Mouse (Mus musculus): ENCODE results near the gene Doxl2. TPM values are rescaled to one million over a fixed set of nuclear protein-coding genes. Genes with fewer than 3 reads are reported as not detected.

The Doxl2 gene
- polyA plus RNA-seq, 1 experiment from 2014 or later: not detected

GRCm38 (mm10) chr6:49013458-49013857, 38.7 kb downstream of the Doxl2 start:
- Histone ChIP-seq H3K4me3 (ENCODE audit: low read depth, low read length) (no peak overlapping the region), H3K27ac (ENCODE audit: low read depth, low read length) (no peak overlapping the region), H3K9ac (ENCODE audit: low read length) (no peak overlapping the region), H3K4me1 (ENCODE audit: control insufficient read depth, insufficient read depth, low read length) (peaks cover 2% of the 10 kb centered on the region; the same call in 1 of the 2 replicates), H3K27me3 (ENCODE audit: control insufficient read depth, insufficient read depth, low read length) (no peaks in the 10 kb centered on the region), H3K4me2 (ENCODE audit: low read depth) (no peak overlapping the region), H3K9me3 (ENCODE audit: control insufficient read depth, low read length) (no peaks in the 10 kb centered on the region), H3K36me3 (ENCODE audit: control insufficient read depth, insufficient read depth, low read length) (no peaks in the 10 kb centered on the region)
- WGBS: 88% methylated on average over 3 of the region's 3 CpGs
- ATAC-seq (ENCODE audit: insufficient read depth, low FRiP score, low TSS enrichment) (no peak), DNase-seq (ENCODE audit: low spot score) (no peak)

- DNase-seq (ENCODE audit: low spot score) (no peak), ATAC-seq (ENCODE audit: insufficient read depth, low FRiP score, low TSS enrichment) (no peak)
- 83% methylated on average over 12 of the region's 12 CpGs for WGBS
- Histone ChIP-seq H3K27ac (ENCODE audit: low read depth, low read length) (no peak overlapping the region), H3K36me3 (ENCODE audit: control insufficient read depth, insufficient read depth, low read length) (no peaks in the 10 kb centered on the region), H3K9me3 (ENCODE audit: control insufficient read depth, low read length) (no peaks in the 10 kb centered on the region), H3K4me3 (ENCODE audit: low read depth, low read length) (no peak overlapping the region), H3K27me3 (ENCODE audit: control insufficient read depth, insufficient read depth, low read length) (no peaks in the 10 kb centered on the region), H3K4me1 (ENCODE audit: control insufficient read depth, insufficient read depth, low read length) (no peaks in the 10 kb centered on the region), H3K9ac (ENCODE audit: low read length) (no peak overlapping the region), H3K4me2 (ENCODE audit: low read depth) (no peak overlapping the region)
Observed at GRCm38 (mm10) chr6:49017150-49017549, 42.4 kb downstream of the Doxl2 start.

- Histone ChIP-seq H3K4me2 (ENCODE audit: low read depth) (no peak overlapping the region), H3K9me3 (ENCODE audit: control insufficient read depth, low read length) (no peaks in the 10 kb centered on the region), H3K9ac (ENCODE audit: low read length) (no peak overlapping the region), H3K4me1 (ENCODE audit: control insufficient read depth, insufficient read depth, low read length) (no peaks in the 10 kb centered on the region), H3K27me3 (ENCODE audit: control insufficient read depth, insufficient read depth, low read length) (no peaks in the 10 kb centered on the region), H3K27ac (ENCODE audit: low read depth, low read length) (no peak overlapping the region), H3K36me3 (ENCODE audit: control insufficient read depth, insufficient read depth, low read length) (no peaks in the 10 kb centered on the region), H3K4me3 (ENCODE audit: low read depth, low read length) (no peak overlapping the region)
- DNase-seq (ENCODE audit: low spot score) (no peak), ATAC-seq (ENCODE audit: insufficient read depth, low FRiP score, low TSS enrichment) (no peak)
- WGBS: 93% methylated on average over 1 of the region's 1 CpGs
Observed at GRCm38 (mm10) chr6:49019341-49019740, 44.6 kb downstream of the Doxl2 start.

GRCm38 (mm10) chr6:49021141-49022012, 46.6 kb downstream of the Doxl2 start:
- Histone ChIP-seq H3K4me1 (ENCODE audit: control insufficient read depth, insufficient read depth, low read length) (no peaks in the 10 kb centered on the region), H3K4me2 (ENCODE audit: low read depth) (no peak overlapping the region), H3K4me3 (ENCODE audit: low read depth, low read length) (no peak overlapping the region), H3K9me3 (ENCODE audit: control insufficient read depth, low read length) (no peaks in the 10 kb centered on the region), H3K27ac (ENCODE audit: low read depth, low read length) (no peak overlapping the region), H3K36me3 (ENCODE audit: control insufficient read depth, insufficient read depth, low read length) (no peaks in the 10 kb centered on the region), H3K9ac (ENCODE audit: low read length) (no peak overlapping the region), H3K27me3 (ENCODE audit: control insufficient read depth, insufficient read depth, low read length) (no peaks in the 10 kb centered on the region)
- DNase-seq (ENCODE audit: low spot score) (no peak), ATAC-seq (ENCODE audit: insufficient read depth, low FRiP score, low TSS enrichment) (no peak)
- 54% methylated on average over 14 of the region's 14 CpGs for WGBS

- H3K4me2 ChIP-seq (ENCODE audit: low read depth): no peak overlapping the region
- no peak for ATAC-seq (ENCODE audit: insufficient read depth, low FRiP score, low TSS enrichment)
- no peaks in the 10 kb centered on the region for H3K27me3 ChIP-seq (ENCODE audit: control insufficient read depth, insufficient read depth, low read length)
- H3K27ac ChIP-seq (ENCODE audit: low read depth, low read length): no peak overlapping the region
- no peak overlapping the region for H3K4me3 ChIP-seq (ENCODE audit: low read depth, low read length)
- H3K9ac ChIP-seq (ENCODE audit: low read length): no peak overlapping the region
- 94% methylated on average over 2 of the region's 2 CpGs for WGBS
- H3K36me3 ChIP-seq (ENCODE audit: control insufficient read depth, insufficient read depth, low read length): no peaks in the 10 kb centered on the region
- DNase-seq (ENCODE audit: low spot score): no peak
- no peaks in the 10 kb centered on the region for H3K4me1 ChIP-seq (ENCODE audit: control insufficient read depth, insufficient read depth, low read length)
- H3K9me3 ChIP-seq (ENCODE audit: control insufficient read depth, low read length): no peaks in the 10 kb centered on the region
Observed at GRCm38 (mm10) chr6:49022384-49022783, 47.6 kb downstream of the Doxl2 start.

- WGBS: 82% methylated on average over 10 of the region's 10 CpGs
- Histone ChIP-seq H3K9ac (ENCODE audit: low read length) (no peak overlapping the region), H3K4me2 (ENCODE audit: low read depth) (no peak overlapping the region)
Observed at GRCm38 (mm10) chr6:49023315-49023714, 48.6 kb downstream of the Doxl2 start.

GRCm38 (mm10) chr6:49025290-49025689, 50.5 kb downstream of the Doxl2 start:
- 86% methylated on average over 7 of the region's 7 CpGs for WGBS
- H3K36me3 ChIP-seq (ENCODE audit: control insufficient read depth, insufficient read depth, low read length): no peaks in the 10 kb centered on the region
- no peak overlapping the region for H3K27ac ChIP-seq (ENCODE audit: low read depth, low read length)
- H3K27me3 ChIP-seq (ENCODE audit: control insufficient read depth, insufficient read depth, low read length): no peaks in the 10 kb centered on the region
- H3K9ac ChIP-seq (ENCODE audit: low read length): no peak overlapping the region
- H3K9me3 ChIP-seq (ENCODE audit: control insufficient read depth, low read length): no peaks in the 10 kb centered on the region
- H3K4me3 ChIP-seq (ENCODE audit: low read depth, low read length): no peak overlapping the region
- H3K4me1 ChIP-seq (ENCODE audit: control insufficient read depth, insufficient read depth, low read length): no peaks in the 10 kb centered on the region
- no peak overlapping the region for H3K4me2 ChIP-seq (ENCODE audit: low read depth)
- DNase-seq (ENCODE audit: low spot score): no peak
- ATAC-seq (ENCODE audit: insufficient read depth, low FRiP score, low TSS enrichment): no peak

More at GRCm38 (mm10) chr6:49023315-49023714, 48.6 kb downstream of the Doxl2 start:
- DNase-seq (ENCODE audit: low spot score) (no peak), ATAC-seq (ENCODE audit: insufficient read depth, low FRiP score, low TSS enrichment) (no peak)
- Histone ChIP-seq H3K27me3 (ENCODE audit: control insufficient read depth, insufficient read depth, low read length) (no peaks in the 10 kb centered on the region), H3K27ac (ENCODE audit: low read depth, low read length) (no peak overlapping the region), H3K36me3 (ENCODE audit: control insufficient read depth, insufficient read depth, low read length) (no peaks in the 10 kb centered on the region), H3K4me1 (ENCODE audit: control insufficient read depth, insufficient read depth, low read length) (no peaks in the 10 kb centered on the region), H3K9me3 (ENCODE audit: control insufficient read depth, low read length) (no peaks in the 10 kb centered on the region), H3K4me3 (ENCODE audit: low read depth, low read length) (no peak overlapping the region)

- DNase-seq (ENCODE audit: low spot score) (no peak), ATAC-seq (ENCODE audit: insufficient read depth, low FRiP score, low TSS enrichment) (no peak)
- Histone ChIP-seq H3K27ac (ENCODE audit: low read depth, low read length) (no peak overlapping the region), H3K4me3 (ENCODE audit: low read depth, low read length) (no peak overlapping the region), H3K36me3 (ENCODE audit: control insufficient read depth, insufficient read depth, low read length) (no peaks in the 10 kb centered on the region), H3K4me2 (ENCODE audit: low read depth) (no peak overlapping the region), H3K9ac (ENCODE audit: low read length) (no peak overlapping the region), H3K4me1 (ENCODE audit: control insufficient read depth, insufficient read depth, low read length) (no peaks in the 10 kb centered on the region), H3K9me3 (ENCODE audit: control insufficient read depth, low read length) (no peaks in the 10 kb centered on the region), H3K27me3 (ENCODE audit: control insufficient read depth, insufficient read depth, low read length) (no peaks in the 10 kb centered on the region)
- WGBS: 87% methylated on average over 5 of the region's 5 CpGs
Observed at GRCm38 (mm10) chr6:49026496-49026895, 51.7 kb downstream of the Doxl2 start.

- Histone ChIP-seq H3K4me3 (ENCODE audit: low read depth, low read length) (no peak overlapping the region), H3K4me2 (ENCODE audit: low read depth) (no peak overlapping the region), H3K9ac (ENCODE audit: low read length) (no peak overlapping the region), H3K4me1 (ENCODE audit: control insufficient read depth, insufficient read depth, low read length) (no peaks in the 10 kb centered on the region), H3K9me3 (ENCODE audit: control insufficient read depth, low read length) (no peaks in the 10 kb centered on the region), H3K27me3 (ENCODE audit: control insufficient read depth, insufficient read depth, low read length) (no peaks in the 10 kb centered on the region), H3K27ac (ENCODE audit: low read depth, low read length) (no peak overlapping the region), H3K36me3 (ENCODE audit: control insufficient read depth, insufficient read depth, low read length) (no peaks in the 10 kb centered on the region)
- WGBS: 81% methylated on average over 6 of the region's 6 CpGs
- no peak for DNase-seq (ENCODE audit: low spot score)
- ATAC-seq (ENCODE audit: insufficient read depth, low FRiP score, low TSS enrichment): no peak
Observed at GRCm38 (mm10) chr6:49028019-49028418, 53.3 kb downstream of the Doxl2 start.
